Mouse (Mus musculus) cerebellum, postnatal 10 days (tissue): Measurements from ENCODE around the gene Aff4.
A peak's percentile ranks its signal among the peaks of the same experiment; 100 is the strongest.

Experiments
- DNase-seq, 2 experiments: peaks; one replicate each; pipeline ENCODE4 v3.0.0; 2021; ENCODE audit warnings: mixed read lengths in 2 of 2

Gene Aff4

DNA sequence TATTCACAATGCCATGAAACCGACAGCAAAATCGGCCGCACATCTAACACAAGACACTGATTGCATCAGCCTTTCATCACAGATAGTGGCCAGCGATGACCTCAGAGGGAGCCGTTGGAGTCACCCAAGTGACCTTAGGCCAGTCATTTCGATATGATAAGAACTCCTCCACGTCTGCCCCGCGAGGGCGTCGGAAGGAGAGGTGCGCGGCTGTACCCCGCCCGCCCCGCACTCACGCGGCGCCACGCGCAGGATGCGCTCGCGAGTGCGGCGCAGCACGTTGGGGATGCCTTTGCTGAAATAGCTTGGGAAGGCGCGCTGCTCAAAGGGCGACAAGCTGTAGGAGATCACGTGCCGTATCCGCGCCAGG, 79.7 kb downstream of the Aff4 start:
- DNase-seq = no peak

DNA sequence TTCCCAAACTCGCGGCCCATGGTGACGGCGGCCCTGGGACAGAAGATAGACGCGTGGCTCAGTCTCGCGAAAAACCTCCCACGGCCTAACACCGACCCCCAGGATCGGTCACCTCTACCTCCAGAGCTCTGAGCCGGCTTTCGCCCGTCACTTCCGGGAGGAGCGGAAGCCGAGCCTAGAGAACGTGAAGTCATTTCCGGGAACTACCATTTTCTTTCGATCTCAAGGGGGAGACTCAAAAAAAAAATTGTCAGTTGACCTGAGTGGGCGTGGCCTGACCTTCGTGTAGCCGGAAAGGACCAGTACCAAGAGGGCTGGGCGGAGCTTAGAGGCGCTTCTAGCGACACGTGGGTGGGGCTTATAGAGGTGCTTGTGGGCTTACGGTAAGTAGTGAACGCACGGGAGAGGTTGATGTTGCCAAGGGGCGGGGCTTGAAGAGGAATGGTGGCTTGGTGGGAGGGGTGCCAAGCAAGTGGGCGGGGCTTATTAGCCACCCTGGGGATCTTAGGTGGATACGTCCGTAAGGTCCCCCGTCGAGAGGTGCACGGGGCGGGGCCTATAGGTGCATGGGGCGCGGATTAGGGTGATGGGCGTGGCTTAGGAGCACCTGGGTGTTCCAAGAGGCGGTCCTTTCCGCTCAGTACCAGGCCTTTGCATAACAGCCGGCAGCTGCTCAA, 80.2 kb downstream of the Aff4 start, which contains the start of the genes Uqcrq and Gdf9:
Uqcrq (minus strand) TSS at position 162 of the 677 bp plus-strand sequence.
Gdf9 (plus strand) TSS at position 354 of the 677 bp plus-strand sequence.
- DNase-seq = peak; percentile 100

DNA sequence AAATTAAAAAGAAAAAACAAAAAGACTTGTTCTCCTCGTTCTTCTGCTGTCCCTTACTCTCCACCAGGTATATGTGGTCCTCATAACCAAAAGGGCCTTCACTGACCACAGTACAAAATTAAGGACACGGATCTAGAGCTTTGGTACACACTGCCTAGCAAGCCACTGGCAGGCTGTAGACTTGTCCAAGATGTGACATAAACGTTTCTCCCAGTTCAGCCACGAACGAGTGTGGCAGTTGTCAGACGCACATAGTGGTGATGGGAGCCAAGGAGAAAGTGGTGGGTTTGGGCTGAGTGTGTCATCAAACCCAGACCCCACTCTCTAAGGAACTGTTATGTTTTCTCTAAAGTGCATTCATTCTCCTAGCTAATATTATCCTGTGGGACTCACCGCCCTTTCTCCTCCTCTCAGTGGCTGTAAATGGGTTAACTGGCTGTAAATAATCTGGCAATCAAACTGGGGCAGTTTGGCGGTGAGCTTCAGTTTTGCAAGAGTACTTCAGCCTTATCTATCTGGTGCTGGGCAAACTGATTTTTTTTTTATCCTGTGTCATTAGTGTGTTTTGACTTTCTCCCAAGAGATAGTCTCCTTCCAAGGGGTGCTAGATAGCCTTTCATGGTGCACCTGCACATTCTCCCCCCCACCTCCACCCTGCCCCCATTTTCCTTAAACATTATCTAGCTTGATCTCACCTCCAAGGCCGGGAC, 80.9 kb downstream of the Aff4 start:
- no peak for DNase-seq

DNA sequence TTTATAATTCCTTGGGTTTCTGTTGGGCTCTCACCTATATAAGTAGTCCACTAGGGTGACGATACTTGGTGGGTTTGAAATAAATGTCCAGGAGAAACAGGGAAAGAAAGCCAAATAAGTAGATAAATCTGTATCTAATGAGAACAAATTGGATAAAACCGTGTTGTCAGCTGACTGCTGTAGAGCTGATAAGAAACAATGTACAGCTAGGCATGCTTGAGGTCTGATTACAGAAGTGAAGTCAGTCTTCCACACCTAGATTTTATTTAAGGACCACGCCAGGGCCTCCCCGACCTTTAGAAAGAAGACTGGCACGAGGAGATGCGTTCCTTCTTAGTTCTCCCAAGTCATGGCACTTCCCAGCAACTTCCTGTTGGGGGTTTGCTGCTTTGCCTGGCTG, 82.4 kb downstream of the Aff4 start:
- no peak for DNase-seq

DNA sequence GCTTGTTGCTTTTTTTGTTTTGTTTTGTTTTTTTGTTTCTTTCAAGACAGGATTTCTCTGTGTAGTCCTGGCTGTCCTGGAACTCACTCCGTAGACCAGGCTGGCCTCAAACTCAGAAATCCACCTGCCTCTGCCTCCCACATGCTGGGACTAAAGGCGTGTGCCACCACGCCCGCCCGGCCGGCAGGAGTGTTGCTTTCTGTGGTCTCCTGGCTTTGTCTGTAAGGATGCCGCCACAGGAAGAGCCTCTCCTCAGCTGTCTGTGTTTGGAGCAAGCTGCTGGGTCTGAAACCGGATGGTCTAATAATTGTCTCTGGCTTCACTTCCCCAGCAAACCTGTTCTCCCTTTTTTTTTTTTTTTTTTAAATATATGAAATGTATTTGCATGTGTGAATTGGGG, 84.9 kb downstream of the Aff4 start:
- DNase-seq = no peak

DNA sequence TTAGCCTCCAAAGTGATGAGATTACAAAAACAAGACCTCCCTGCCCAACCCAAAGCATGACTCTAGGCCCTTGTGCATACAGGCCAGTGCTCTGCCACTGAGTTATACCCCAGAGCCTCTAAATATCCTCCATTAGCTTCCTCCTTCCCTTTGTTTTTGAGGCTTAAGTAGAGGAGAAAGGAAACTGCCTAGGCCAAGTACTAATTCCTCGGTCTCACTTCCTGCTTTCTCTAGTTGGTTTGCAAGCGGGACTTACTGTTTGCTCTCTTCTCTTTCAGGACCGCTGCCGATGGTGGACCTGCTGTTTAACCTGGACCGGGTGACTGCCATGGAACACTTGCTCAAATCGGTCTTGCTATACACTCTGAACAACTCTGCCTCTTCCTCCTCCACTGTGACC, 85.7 kb downstream of the Aff4 start:
- no peak for DNase-seq

DNA sequence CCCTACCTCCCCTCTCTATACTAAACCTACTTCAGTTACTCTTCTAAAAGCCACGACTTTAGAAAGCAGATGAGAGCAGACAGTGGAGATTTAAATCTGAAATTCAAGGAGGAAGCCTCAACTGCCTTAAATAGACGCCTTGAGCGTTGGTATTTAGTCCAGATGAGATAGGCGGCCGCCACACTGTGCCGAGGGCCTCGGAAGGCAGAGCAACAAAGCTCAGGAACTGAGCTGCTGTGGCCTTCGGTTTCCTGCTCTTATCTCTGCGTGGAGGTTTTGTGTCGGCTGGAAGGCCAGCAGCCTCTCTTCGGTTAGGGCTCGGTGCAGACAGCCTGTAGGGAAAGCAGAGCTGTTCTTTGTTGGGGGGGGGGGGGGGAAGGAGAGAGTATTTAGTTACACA, 91.3 kb downstream of the Aff4 start:
- DNase-seq = no peak

DNA sequence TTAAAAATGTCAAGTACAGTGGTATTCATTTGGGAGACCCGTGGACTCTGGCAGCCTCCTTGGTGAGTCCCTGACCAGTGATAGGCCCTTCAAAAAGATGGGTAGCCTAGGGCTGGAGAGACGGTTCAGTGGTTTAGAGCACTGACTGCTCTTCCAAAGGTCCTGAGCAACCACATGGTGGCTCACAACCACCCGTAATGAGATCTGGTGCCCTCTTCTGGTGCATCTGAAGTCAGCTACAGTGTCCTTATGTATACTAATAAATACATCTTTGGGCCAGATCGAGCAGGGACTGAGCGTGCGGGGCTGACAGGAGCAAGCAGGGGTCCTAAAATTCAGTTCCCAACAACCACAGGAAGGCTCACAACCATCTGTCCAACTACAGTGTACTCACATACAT, 93.2 kb downstream of the Aff4 start:
- peak; percentile 62 to 66 for DNase-seq

DNA sequence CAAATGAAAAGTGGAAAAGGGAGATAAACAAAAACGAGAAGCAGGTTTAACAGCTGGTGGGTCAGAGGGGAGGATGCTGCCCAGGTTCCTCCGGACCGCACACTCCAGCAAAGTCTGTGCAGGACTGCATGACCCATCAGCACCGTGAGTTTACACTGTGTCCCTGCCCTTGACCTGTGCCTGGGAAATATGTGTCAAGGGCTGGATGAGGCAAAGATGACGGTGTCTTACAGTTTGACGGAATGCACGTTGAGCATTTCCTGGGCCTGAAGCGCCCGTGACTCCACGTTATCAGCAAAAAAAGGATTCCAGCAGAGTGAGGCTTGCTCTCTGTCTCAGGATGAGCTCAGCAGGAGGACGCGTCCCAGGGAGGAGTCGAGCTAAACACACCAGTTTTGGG, 94.9 kb downstream of the Aff4 start:
- DNase-seq = no peak

DNA sequence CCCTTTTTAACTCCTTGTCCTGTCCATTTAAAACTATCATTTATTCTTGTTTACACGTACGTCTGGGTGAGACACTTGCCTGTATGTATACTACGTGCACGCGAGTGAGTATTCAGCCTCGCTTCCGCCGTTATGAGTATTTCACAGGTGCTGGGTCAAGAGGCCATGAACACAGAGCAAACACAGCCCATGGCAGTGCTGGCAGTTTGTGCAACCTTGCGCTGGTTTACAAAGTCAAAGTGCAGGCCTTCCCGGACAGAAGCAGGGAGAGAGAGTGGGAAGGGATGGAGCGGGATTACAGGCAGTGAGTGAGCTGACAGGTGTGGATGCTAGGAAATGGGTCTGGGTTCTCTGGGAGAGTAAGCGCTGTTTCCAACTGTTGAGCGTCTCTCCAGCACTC, 95.5 kb downstream of the Aff4 start:
- no peak for DNase-seq

DNA sequence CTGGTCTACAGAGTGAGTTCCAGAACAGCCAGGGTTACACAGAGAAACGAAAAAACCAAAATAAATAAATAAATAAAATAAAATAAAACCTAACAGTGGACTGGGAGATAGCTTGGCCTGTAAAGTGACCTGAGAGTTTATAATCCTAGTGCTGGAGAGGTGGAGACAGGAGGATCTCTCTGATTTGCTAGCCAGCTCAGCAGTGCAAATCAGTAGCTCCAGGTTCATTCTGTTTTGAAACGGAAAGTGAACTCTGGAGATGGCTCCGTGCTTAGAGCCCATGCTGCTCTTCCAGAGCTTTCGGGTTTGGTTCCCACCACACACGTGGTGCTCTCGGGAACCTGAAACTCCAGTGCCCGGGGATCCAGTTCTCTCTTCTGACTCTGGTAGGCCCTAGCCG, 97.4 kb downstream of the Aff4 start:
- no peak for DNase-seq

DNA sequence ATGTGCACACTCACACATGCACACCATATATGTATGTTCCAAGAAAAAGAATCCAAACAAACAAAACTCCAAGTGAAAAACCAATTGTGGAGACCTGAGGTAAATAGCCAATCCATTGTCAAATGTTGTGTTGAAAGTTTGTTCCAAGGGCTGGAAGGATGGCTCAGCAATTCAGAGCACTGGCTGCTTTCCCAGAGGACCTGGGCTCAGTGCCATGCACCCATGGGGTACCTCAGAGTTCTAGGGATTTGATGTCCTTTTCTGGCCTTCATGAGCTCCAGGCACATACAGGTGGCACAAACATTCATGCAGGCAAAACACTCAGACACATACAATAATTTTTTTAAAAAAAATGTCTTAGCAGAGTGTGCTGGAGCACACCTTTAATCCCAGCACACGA, 97.9 kb downstream of the Aff4 start:
- peak; percentile 91 to 92 for DNase-seq

DNA sequence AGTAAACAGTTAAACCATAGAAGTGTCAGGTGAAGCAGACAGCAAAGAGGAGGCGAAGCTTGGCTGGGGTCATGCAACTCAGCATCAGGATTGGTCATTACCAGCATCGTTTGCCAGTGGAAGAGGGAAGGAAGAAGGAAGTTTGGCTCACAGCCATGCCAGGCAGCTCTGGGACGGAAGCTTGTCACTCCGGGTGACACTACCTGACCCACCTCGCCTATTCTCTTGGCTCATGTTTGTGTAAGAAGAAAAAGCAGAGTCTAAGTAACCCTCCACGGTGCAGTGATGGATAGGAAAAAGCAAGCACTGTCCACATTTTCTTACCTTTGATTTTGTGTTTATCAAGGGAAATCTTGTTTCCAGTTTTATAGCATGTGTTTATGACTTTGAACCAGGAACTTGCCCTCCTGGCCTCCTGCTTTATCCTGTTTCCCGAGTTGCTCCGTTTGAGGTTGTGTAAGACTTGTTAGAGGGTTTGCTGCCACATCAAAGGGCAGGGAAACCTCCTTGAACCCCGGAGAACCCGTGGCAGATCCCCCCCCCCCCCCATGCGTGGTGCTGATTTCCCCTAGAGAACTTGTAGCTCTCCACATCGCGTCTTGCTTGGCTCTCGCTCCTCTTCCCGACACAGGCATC, 99.6 kb downstream of the Aff4 start:
- no peak for DNase-seq

DNA sequence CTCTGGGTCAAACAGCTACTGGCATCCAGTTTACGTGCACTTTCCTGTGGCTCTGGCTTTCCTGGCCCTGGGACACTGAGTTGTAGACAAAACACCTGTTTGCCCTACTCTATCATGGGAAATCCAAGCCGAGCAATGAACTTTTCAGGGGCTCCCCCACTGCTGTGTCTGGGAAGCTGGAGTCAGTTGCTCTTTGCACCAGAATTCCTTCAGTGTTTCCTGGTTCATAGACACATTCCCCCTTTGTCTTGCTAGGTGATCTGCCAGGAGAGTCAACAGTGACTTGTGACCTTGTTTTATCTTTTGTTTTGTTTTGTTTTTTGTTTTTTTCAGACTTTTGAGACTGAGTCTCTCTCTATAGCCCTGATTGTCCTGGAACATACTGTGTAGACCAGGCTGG, 100.7 kb downstream of the Aff4 start:
- DNase-seq = no peak

DNA sequence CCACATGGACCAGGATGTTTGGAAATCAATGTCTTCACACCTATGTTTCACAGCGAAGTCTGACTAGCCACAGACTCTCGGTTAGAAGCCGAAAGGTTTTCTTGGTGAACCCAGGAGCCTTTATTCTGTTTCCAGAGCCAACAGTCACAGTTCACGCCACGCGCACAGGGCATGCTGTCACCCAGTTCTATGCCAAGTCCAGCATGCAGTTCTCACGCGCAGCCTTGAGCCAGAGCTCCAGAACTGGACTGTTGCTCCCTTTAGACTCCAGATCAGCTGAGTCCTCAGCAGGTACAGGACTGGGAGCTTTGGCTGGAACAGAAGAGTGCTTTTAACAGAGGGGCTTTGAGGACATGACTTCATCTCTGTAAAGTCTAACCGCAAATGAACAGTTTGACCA, 101.8 kb downstream of the Aff4 start:
- DNase-seq = peak; percentile 57 to 63

DNA sequence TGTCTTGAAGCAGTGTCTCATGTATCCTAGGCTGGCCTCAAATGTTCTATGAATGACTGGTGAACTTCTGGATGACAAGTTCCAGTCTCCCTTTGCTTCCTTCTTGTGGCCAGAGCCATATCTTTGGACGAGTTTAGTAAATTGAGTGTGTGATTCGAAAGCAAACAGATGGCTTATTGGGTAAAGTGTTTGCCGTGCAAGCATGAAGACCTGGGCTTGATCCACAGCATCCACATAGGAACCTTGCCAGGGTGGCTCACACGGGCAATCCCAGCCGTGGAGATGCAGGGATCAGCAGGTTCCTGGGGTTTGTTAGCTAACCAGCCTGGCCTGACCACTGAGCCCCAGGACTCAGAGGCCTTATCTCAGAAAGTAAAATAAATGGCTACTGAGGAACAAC, 102.4 kb downstream of the Aff4 start:
- no peak for DNase-seq

DNA sequence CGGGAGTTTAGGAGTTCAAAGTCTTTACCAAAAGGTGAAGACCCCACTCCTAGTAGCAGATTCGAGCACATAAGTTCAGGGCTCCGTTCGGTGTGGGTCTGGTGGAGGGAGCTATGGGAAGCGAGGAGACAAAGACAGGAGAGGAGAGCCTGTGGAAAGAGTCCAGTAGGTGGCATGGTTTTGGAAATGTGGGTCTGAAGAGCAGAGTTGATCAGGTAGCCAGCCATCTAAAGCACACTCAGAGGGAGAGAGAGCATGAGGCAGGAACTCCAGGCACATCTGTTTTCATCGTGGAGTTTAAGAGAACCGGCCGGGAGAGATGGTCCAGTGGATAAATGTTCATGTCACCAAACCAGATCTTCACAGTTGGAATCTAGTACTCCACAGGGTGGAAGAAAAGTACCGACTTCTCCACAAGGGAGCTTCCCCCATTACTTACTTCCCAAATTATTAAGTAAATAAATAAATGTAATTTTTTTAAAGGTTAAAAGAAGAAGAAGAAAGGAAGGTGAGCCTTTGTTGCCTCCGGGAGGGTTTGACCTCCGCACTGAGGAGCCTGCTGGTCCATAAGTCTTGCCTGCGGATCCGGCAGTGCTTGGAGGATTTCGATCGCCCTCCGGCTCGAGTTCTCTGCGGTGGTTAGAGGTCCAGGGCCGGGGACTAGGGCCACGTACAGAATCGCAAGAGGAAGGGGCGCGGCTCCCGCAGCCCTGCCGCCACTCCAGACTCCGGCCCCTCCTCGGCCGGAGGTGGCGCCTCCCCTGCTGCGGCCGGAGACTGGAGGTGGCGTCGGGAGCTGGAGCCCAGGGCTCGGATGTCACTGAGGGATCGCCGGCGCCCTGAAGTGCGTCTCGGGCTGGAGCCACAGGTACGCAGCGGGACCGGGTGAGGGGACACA, 106.1 kb downstream of the Aff4 start, which contains the start of the genes Gm10447 and Shroom1:
Gm10447 (minus strand) TSS at position 637 of the 898 bp plus-strand sequence.
Shroom1 (plus strand) TSS at position 732 of the 898 bp plus-strand sequence.
- DNase-seq = peak; percentile 63 to 73

DNA sequence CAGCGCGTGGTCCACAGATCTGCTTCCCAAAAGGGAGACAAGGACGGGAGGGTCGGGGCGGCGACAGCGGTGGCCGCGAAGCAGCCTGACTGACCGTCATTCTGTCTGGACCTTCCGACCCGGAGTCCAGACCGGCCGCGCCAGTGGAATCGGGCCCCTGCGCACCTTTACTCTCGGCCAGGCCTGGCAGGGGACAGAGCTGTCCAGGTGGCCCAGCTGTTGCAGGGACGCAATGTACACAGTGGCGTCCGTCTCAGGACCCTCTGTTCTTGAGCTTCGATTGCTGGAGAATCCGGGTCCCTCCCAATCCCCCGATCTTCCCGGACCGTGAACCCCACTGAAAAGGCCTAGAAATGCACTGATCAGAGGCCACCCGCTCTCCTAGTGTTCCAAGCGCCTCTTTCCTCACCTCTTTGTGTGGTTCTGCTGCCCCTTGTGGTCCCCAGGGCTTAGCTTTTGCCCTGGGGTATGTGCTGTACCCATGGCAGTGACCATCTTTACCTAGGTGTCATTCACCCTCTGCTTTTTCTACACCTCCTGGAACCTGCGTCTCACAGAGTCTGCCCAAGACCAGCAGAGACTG, 106.8 kb downstream of the Aff4 start:
- DNase-seq = no peak

DNA sequence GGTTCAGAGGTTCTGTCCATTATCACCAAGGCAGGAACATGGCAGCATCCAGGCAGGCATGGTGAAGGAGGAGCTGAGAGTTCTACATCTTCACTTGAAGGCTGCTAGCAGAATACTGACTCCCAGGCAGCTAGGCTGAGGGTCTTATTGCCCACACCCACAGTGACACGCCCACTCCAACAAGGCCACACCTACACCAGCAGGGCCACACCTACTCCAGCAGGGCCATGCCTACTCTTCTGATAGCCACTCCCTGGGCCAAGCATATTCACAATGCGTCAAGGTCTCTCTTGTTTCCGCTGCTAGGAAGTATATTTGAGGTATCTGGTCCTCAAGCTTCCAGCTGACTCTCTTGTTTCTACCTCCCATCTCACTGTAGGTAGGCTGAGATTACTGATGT, 108.4 kb downstream of the Aff4 start:
- DNase-seq = no peak

DNA sequence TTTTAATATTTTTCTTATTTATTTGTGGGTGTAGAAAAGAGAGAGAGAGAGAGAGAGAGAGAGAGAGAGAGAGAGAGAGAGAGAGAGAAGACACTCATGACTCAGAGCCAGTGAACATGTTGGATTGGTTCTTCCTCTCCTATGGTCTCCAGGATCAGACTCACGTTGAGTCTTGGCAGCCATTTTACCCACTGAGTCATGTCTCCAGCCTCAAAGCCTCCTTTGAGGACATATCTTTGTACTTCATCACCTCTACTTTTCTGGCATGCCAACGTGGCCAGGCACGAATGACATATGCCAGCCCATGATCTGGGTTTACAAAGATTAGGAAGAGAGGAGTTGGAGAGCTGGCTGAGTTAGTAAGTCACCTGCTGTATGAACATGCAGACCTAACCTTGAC, 109.6 kb downstream of the Aff4 start:
- no peak for DNase-seq

DNA sequence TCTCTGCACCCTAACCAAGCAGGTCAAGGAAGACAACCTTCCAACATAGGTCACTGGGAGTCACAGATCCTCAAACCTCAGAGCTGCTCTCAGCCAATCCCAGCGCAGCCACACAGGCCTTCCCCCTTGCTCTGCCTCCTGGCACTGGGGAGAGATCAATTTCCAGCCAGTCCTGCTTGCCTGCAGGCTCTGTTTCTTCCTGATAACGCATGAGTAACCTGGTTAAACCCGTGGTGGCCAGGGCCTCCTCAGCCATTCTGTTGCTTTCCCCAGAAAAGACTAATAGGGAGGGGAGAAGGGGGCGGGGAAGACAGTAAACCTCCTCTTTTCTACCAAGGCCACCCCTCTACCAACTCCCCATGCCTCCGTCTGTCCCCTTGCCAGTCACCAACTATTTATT, 111.1 kb downstream of the Aff4 start:
- DNase-seq = peak; percentile 66 to 67
